Mouse (Mus musculus) stomach, postnatal 0 days (tissue): Measurements from ENCODE around the gene Nt5c1a. TPM values are rescaled to one million over a fixed set of nuclear protein-coding genes. Genes with fewer than 3 reads are reported as not detected.
A peak's percentile ranks its signal among the peaks of the same experiment; 100 is the strongest.

Experiments used
- ATAC-seq: fragments of 200-750 bp; cut with Nextera tagmentation; 2 replicates; pipeline ENCODE4 v1.8.0; 2017; ENCODE audit not compliant: low FRiP score, low TSS enrichment
- DNase-seq: peaks from one replicate; pipeline ENCODE4 v3.0.0-alpha.2; 2016; ENCODE audit warnings: low spot score
- H3K27ac ChIP-seq: fragments of 300-500 bp; sonication (generic); replicated peaks from 2 replicates; pipeline ENCODE4 v1.5.1; 2014; ENCODE audit warnings: mild to moderate bottlenecking, control low read depth
- H3K27me3 ChIP-seq: fragments of 300-500 bp; sonication (generic); 2 replicates; pipeline ENCODE4 v1.6.1; 2014; ENCODE audit warnings: low read length; ENCODE audit not compliant: control insufficient read depth, insufficient read depth
- H3K36me3 ChIP-seq: fragments of 300-500 bp; sonication (generic); 2 replicates; pipeline ENCODE4 v1.6.1; 2014; ENCODE audit warnings: low read length, mixed read lengths; ENCODE audit not compliant: control insufficient read depth, insufficient read depth
- H3K4me1 ChIP-seq: fragments of 300-500 bp; sonication (generic); replicated peaks from 2 replicates; pipeline ENCODE4 v1.6.1; 2014; ENCODE audit warnings: antibody characterized with exemption; ENCODE audit not compliant: control insufficient read depth, insufficient read depth
- H3K4me2 ChIP-seq: fragments of 300-500 bp; sonication (generic); replicated peaks from 2 replicates; pipeline ENCODE4 v1.6.1; 2014; ENCODE audit warnings: low read depth, mild to moderate bottlenecking, control low read depth, moderate library complexity
- H3K4me3 ChIP-seq: fragments of 300-500 bp; sonication (generic); 2 replicates; pipeline ENCODE4 v1.5.1; 2014; ENCODE audit warnings: low read depth, low read length, control low read depth
- H3K9ac ChIP-seq: fragments of 300-500 bp; sonication (generic); 2 replicates; pipeline ENCODE4 v1.6.1; 2014; ENCODE audit warnings: mild to moderate bottlenecking, low read length, control low read depth, mixed read lengths
- H3K9me3 ChIP-seq: fragments of 300-500 bp; sonication (generic); 2 replicates; pipeline ENCODE4 v1.6.1; 2016; ENCODE audit warnings: low read length; ENCODE audit not compliant: control insufficient read depth
- CTCF ChIP-seq: IDR thresholded peaks from 2 replicates; pipeline ENCODE4 v1.5.1; 2016; ENCODE audit warnings: antibody characterized with exemption, low read depth, mild to moderate bottlenecking, moderate library complexity
- EP300 ChIP-seq: optimal IDR thresholded peaks from 2 replicates; pipeline ENCODE3; 2016; ENCODE audit warnings: antibody characterized with exemption
- WGBS: fragments of 180-500 bp; shearing (Covaris S2); extraction: QIAGEN DNeasy Blood & Tissue Kit; methylation state at CpG from one replicate; pipeline ENCODE4 v1.1.7; 2014; 5-methylcytosine and 5-hydroxymethylcytosine counted together
- polyA plus RNA-seq: library from polyadenylated mRNA; unstranded; fragments of >200 nt; fragmentation: Nextera tagmentation; extraction: Ambion mirVana; gene quantifications from 2 replicates; pipeline ENCODE4 v1.2.1, GENCODE M21; 2015

Nt5c1a gene
- polyA plus RNA-seq, 1 experiment from 2014 or later = not detected

- TF ChIP-seq EP300 (no peak), CTCF (no peak)
- H3K4me3 ChIP-seq = no peak overlapping the region
- no peak overlapping the region for H3K4me2 ChIP-seq
- no peak for DNase-seq
- H3K27me3 ChIP-seq = no peaks in the 10 kb centered on the region
- no peak overlapping the region for H3K9ac ChIP-seq
- H3K4me1 ChIP-seq = no peaks in the 10 kb centered on the region
- no peak for ATAC-seq
- no peaks in the 10 kb centered on the region for H3K36me3 ChIP-seq
- WGBS = 76% methylated on average over 1 of the region's 1 CpGs
- H3K27ac ChIP-seq = no peak overlapping the region
- no peaks in the 10 kb centered on the region for H3K9me3 ChIP-seq
Observed at GRCm38 (mm10) chr4:123215367-123215766, 14.1 kb downstream of the Nt5c1a start.

GRCm38 (mm10) chr4:123216782-123217181, 15.5 kb downstream of the Nt5c1a start:
- no peak overlapping the region for H3K4me3 ChIP-seq
- TF ChIP-seq CTCF (peak; percentile 91), EP300 (no peak)
- H3K36me3 ChIP-seq = no peaks in the 10 kb centered on the region
- no peak overlapping the region for H3K4me2 ChIP-seq
- 19% methylated on average over 1 of the region's 1 CpGs for WGBS
- H3K9ac ChIP-seq = no peak overlapping the region
- H3K27ac ChIP-seq = no peak overlapping the region
- H3K27me3 ChIP-seq = no peaks in the 10 kb centered on the region
- DNase-seq (peak; percentile 49), ATAC-seq (no peak)
- H3K4me1 ChIP-seq = no peaks in the 10 kb centered on the region
- H3K9me3 ChIP-seq = no peaks in the 10 kb centered on the region

GRCm38 (mm10) chr4:123219720-123220357, 18.5 kb downstream of the Nt5c1a start:
- ATAC-seq (peak; percentile 79), DNase-seq (peak; percentile 68)
- H3K36me3 ChIP-seq = no peaks in the 10 kb centered on the region
- H3K4me2 ChIP-seq = no peak overlapping the region
- H3K4me1 ChIP-seq = no peaks in the 10 kb centered on the region
- no peak overlapping the region for H3K27ac ChIP-seq
- no peak overlapping the region for H3K9ac ChIP-seq
- H3K9me3 ChIP-seq = no peaks in the 10 kb centered on the region
- no peaks in the 10 kb centered on the region for H3K27me3 ChIP-seq
- 68% methylated on average over 15 of the region's 15 CpGs for WGBS
- TF ChIP-seq CTCF = peak; percentile 99
- TF ChIP-seq EP300 = no peak
- H3K4me3 ChIP-seq = no peak overlapping the region

- TF ChIP-seq CTCF (no peak), EP300 (no peak)
- Histone ChIP-seq H3K9me3 (no peaks in the 10 kb centered on the region), H3K36me3 (no peaks in the 10 kb centered on the region), H3K4me2 (no peak overlapping the region), H3K27ac (no peak overlapping the region), H3K9ac (no peak overlapping the region), H3K4me3 (no peak overlapping the region), H3K4me1 (no peaks in the 10 kb centered on the region), H3K27me3 (no peaks in the 10 kb centered on the region)
- ATAC-seq (no peak), DNase-seq (no peak)
- WGBS = 68% methylated on average over 4 of the region's 4 CpGs
Observed at GRCm38 (mm10) chr4:123220637-123221036, 19.3 kb downstream of the Nt5c1a start.

GRCm38 (mm10) chr4:123223309-123223708, 22.0 kb downstream of the Nt5c1a start:
- no peak for TF ChIP-seq EP300
- TF ChIP-seq CTCF = peak; percentile 69
- 61% methylated on average over 3 of the region's 3 CpGs for WGBS

GRCm38 (mm10) chr4:123225718-123226403, 24.6 kb downstream of the Nt5c1a start:
- Histone ChIP-seq H3K27ac (no peak overlapping the region), H3K9me3 (no peaks in the 10 kb centered on the region), H3K27me3 (no peaks in the 10 kb centered on the region), H3K4me2 (no peak overlapping the region), H3K9ac (no peak overlapping the region), H3K4me1 (peaks cover 4% of the 10 kb centered on the region; the same call in 1 of the 2 replicates), H3K36me3 (no peaks in the 10 kb centered on the region), H3K4me3 (no peak overlapping the region)
- ATAC-seq (peak; percentile 66), DNase-seq (no peak)
- 49% methylated on average over 10 of the region's 10 CpGs for WGBS
- no peak for TF ChIP-seq CTCF
- no peak for TF ChIP-seq EP300

More at GRCm38 (mm10) chr4:123223309-123223708, 22.0 kb downstream of the Nt5c1a start:
- H3K4me3 ChIP-seq = no peak overlapping the region
- no peak overlapping the region for H3K9ac ChIP-seq
- H3K4me2 ChIP-seq = no peak overlapping the region
- no peak for ATAC-seq
- H3K27me3 ChIP-seq = no peaks in the 10 kb centered on the region
- peak; percentile 42 for DNase-seq
- H3K27ac ChIP-seq = no peak overlapping the region
- H3K36me3 ChIP-seq = no peaks in the 10 kb centered on the region
- H3K4me1 ChIP-seq = peaks cover 4% of the 10 kb centered on the region; the same call in 1 of the 2 replicates
- no peaks in the 10 kb centered on the region for H3K9me3 ChIP-seq
